Mouse (Mus musculus): ENCODE measurements around the gene Plcb4.

DNA sequence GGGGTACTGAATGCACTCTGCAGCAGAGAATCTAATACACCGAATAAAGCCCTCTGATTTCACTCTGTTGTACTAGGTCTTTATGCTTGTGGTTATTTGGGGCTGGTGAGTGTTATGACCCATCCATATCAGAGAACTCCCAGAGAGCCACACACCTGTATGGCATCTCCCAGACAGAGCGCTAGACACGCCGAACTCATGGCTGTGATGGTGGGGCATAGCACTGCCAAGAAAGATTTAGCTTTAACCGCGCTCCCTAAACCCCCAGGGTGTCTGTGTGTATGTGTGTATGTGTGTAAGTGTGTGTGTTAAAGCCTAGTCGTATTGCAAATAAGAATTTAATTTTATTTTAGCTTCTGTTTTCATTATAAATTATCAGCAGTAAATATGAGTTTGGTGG is 399.6 kb downstream of the Plcb4 start:
- TF ChIP-seq POLR2A (IDR thresholded peaks at IDR 0.05; ENCODE audit: low read depth, low read length), result no peak
- TF ChIP-seq CTCF (IDR thresholded peaks at IDR 0.05; ENCODE audit: borderline replicate concordance, insufficient read depth, low read length), result no peak
